Mouse (Mus musculus) heart, embryonic 14.5 days (tissue): ENCODE data around the gene Psen1. TPM values are rescaled to one million over a fixed set of nuclear protein-coding genes. Genes with fewer than 3 reads are reported as not detected.

ENCODE experiments used
- ATAC-seq: fragments of 200-750 bp; cut with Nextera tagmentation; 2 replicates; pipeline ENCODE4 v1.8.0; 2017; ENCODE audit warnings: low read depth, moderate TSS enrichment; ENCODE audit not compliant: insufficient number of reproducible peaks, insufficient read depth, low FRiP score
- H3K27ac ChIP-seq, 2 experiments: fragments of 200-500 bp in 1 of 2; fragments of 300-500 bp in 1 of 2; sonication (generic) in 1 of 2; replicated peaks in 1 of 2; 2 replicates each; pipeline ENCODE4 v1.5.1; 2012 to 2014; ENCODE audit warnings: low read depth in 2 of 2, low read length in 2 of 2, control low read depth in 1 of 2, mild to moderate bottlenecking in 1 of 2, mixed read lengths in 1 of 2; ENCODE audit not compliant: control insufficient read depth in 1 of 2, insufficient read depth in 1 of 2
- H3K27me3 ChIP-seq: fragments of 300-500 bp; sonication (generic); 2 replicates; pipeline ENCODE4 v1.6.1; 2014; ENCODE audit warnings: mild to moderate bottlenecking, low read length, control low read depth; ENCODE audit not compliant: control insufficient read depth, insufficient read depth
- H3K36me3 ChIP-seq: fragments of 300-500 bp; sonication (generic); 2 replicates; pipeline ENCODE4 v1.6.1; 2014; ENCODE audit warnings: mild to moderate bottlenecking, control low read depth, low read length, mixed read lengths; ENCODE audit not compliant: control insufficient read depth, insufficient read depth
- H3K4me1 ChIP-seq, 2 experiments: fragments of 200-500 bp in 1 of 2; fragments of 300-500 bp in 1 of 2; sonication (generic) in 1 of 2; 2 replicates each; pipeline ENCODE4 v1.6.1; 2012 to 2014; ENCODE audit warnings: low read length in 2 of 2, control low read depth in 1 of 2, mixed read lengths in 1 of 2; ENCODE audit not compliant: control insufficient read depth in 2 of 2, insufficient read depth in 2 of 2
- H3K4me2 ChIP-seq: fragments of 300-500 bp; sonication (generic); 2 replicates; pipeline ENCODE4 v1.6.1; 2014; ENCODE audit warnings: mild to moderate bottlenecking, low read length
- H3K4me3 ChIP-seq, 2 experiments: fragments of 200-500 bp in 1 of 2; fragments of 300-500 bp in 1 of 2; sonication (generic) in 1 of 2; 2 replicates each; pipeline ENCODE4 v1.5.1; 2012 to 2014; ENCODE audit warnings: low read length in 2 of 2, mild to moderate bottlenecking in 2 of 2, control low read depth in 1 of 2, low read depth in 1 of 2, moderate library complexity in 1 of 2; ENCODE audit not compliant: control insufficient read depth in 1 of 2, insufficient read depth in 1 of 2
- H3K9ac ChIP-seq: fragments of 300-500 bp; sonication (generic); 2 replicates; pipeline ENCODE4 v1.6.1; 2014; ENCODE audit warnings: mild to moderate bottlenecking, low read length
- H3K9me3 ChIP-seq: fragments of 300-500 bp; sonication (generic); 2 replicates; pipeline ENCODE4 v1.6.1; 2016; ENCODE audit warnings: low read length, control low read depth; ENCODE audit not compliant: control insufficient read depth
- WGBS: fragments of 180-500 bp; shearing (Covaris S2); extraction: QIAGEN DNeasy Blood & Tissue Kit; methylation state at CpG from one replicate; pipeline ENCODE4 v1.1.7; 2014; 5-methylcytosine and 5-hydroxymethylcytosine counted together
- polyA plus RNA-seq: library from polyadenylated mRNA; unstranded; fragments of >200 nt; fragmentation: Nextera tagmentation; extraction: Ambion mirVana; gene quantifications from 2 replicates; pipeline ENCODE4 v1.2.1, GENCODE M21; 2014

Psen1 gene
- polyA plus RNA-seq = 48.9 and 50.8 TPM in 2 replicates

DNA sequence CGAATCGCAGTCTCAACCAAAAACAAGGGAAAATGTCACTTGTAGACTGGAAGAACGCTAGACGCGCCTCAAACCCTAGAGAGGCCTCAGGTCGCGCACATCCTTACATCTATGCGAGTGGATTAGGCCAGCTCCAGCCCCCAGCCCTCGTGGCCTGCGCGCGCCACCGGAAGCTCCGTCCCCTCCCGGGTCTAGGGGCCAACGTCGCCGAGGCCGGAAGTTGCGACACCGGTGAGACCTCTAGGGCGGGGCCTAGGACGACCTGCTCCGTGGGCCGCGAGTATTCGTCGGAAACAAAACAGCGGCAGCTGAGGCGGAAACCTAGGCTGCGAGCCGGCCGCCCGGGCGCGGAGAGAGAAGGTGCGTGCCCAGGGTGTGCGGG, at the start of gene Psen1:
Psen1 (plus strand) TSS at position 219 of the 382 bp plus-strand sequence.
- Histone ChIP-seq H3K36me3 (peaks cover 7% of the 10 kb centered on the region), H3K27me3 (no peaks in the 10 kb centered on the region), H3K9me3 (no peaks in the 10 kb centered on the region), H3K4me1 (peaks cover 2 to 10% of the 10 kb centered on the region in 2 experiments; a peak in 3 of 4 replicates), H3K27ac (peak within 1 kb of the TSS; percentile 73 to 90), H3K4me2 (peak within 1 kb of the TSS; percentile 82), H3K4me3 (peak within 1 kb of the TSS; percentile 75 to 99), H3K9ac (peak within 1 kb of the TSS; percentile 94)
- under 1% methylated on average over 38 of the region's 38 CpGs for WGBS
- ATAC-seq = peak; percentile 95

- H3K9me3 ChIP-seq = no peaks in the 10 kb centered on the region
- no peak overlapping the region for H3K9ac ChIP-seq
- no peak overlapping the region for H3K4me3 ChIP-seq
- no peaks in the 10 kb centered on the region for H3K27me3 ChIP-seq
- no peak overlapping the region for H3K4me2 ChIP-seq
- H3K27ac ChIP-seq = no peak overlapping the region
- ATAC-seq = no peak
- 91% methylated on average over 2 of the region's 2 CpGs for WGBS
- peaks cover 0 to 4% of the 10 kb centered on the region in 2 experiments; a peak in 2 of 4 replicates for H3K4me1 ChIP-seq
- H3K36me3 ChIP-seq = peaks cover 66% of the 10 kb centered on the region
Observed at GRCm38 (mm10) chr12:83641233-83641632, 46.7 kb upstream of the Psen1 start.

- WGBS = 81% methylated on average over 1 of the region's 1 CpGs
- no peaks in the 10 kb centered on the region for H3K4me1 ChIP-seq
- H3K9me3 ChIP-seq = no peaks in the 10 kb centered on the region
- H3K4me3 ChIP-seq = no peak overlapping the region
- no peak overlapping the region for H3K27ac ChIP-seq
- peaks cover 66% of the 10 kb centered on the region for H3K36me3 ChIP-seq
- no peak overlapping the region for H3K4me2 ChIP-seq
- ATAC-seq = no peak
- H3K9ac ChIP-seq = no peak overlapping the region
- H3K27me3 ChIP-seq = no peaks in the 10 kb centered on the region
Observed at GRCm38 (mm10) chr12:83643116-83643515, 44.8 kb upstream of the Psen1 start.

DNA sequence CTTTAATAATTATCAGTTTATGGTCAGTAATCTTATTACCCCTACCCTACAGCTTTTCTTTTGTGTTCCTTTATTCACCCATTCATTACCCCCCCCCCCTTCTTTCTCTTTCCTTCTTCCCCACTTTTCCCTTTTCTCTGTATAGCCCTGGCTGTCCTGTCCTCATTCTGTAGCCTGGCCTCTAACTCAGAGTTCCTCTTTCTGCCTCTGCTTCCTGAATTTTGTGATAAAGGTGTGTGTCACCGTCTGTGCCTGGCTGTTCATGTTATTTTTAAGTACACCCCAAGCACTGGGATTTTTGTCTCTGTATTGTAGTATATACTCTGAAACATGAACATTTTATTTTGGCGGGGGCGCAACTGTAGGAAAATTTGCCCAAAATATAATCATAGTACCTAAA, 37.6 kb upstream of the Psen1 start:
- 71% methylated on average over 3 of the region's 3 CpGs for WGBS
- H3K4me3 ChIP-seq = no peak overlapping the region
- no peak overlapping the region for H3K9ac ChIP-seq
- no peaks in the 10 kb centered on the region for H3K4me1 ChIP-seq
- no peak overlapping the region for H3K4me2 ChIP-seq
- no peak for ATAC-seq
- H3K36me3 ChIP-seq = peaks cover 89% of the 10 kb centered on the region
- H3K9me3 ChIP-seq = no peaks in the 10 kb centered on the region
- no peak overlapping the region for H3K27ac ChIP-seq
- H3K27me3 ChIP-seq = no peaks in the 10 kb centered on the region

DNA sequence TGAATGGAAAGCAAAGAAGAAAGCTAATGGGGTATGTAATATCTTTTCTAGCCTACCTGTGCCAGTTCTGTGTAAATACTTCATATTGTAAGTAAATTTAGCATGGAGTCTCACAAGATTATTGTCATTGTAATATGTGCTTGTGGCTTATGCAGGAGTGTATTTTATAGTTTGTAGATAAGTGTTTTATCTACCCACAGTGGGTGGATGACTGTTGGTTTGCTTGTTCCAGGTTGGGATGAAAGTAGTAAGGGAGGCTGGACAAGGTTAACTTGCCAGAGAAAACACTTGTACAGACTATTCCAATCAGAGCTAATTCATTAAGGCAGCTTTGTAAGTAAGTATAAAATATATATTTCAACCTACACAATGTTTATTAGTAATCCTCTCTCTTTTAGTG, 36.5 kb upstream of the Psen1 start:
- ATAC-seq = no peak
- no peak overlapping the region for H3K4me3 ChIP-seq
- H3K27ac ChIP-seq = no peak overlapping the region
- no peaks in the 10 kb centered on the region for H3K27me3 ChIP-seq
- no peaks in the 10 kb centered on the region for H3K9me3 ChIP-seq
- no peaks in the 10 kb centered on the region for H3K4me1 ChIP-seq
- no peak overlapping the region for H3K9ac ChIP-seq
- no peak overlapping the region for H3K4me2 ChIP-seq
- H3K36me3 ChIP-seq = peaks cover 90% of the 10 kb centered on the region

DNA sequence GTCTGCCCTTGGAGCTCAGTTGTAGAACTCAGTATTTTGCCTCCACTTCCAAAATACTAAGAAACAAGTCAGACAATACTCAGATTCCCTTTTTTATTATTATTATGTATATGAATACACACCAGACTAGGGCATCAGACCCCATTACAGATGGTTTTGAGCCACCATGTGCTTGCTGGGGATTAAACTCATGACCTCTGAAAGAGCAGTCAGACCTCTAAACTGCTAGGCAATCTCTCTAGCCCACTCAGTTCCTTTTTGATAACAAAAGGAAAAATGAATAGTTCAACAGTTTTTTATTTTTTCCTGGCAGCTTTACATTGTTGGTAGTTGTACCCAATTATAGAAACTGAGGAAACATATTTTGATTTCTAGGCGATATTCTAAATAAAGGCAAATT, 2.5 kb upstream of the Psen1 start:
- Histone ChIP-seq H3K4me2 (no peak overlapping the region), H3K4me1 (peaks cover 2 to 10% of the 10 kb centered on the region in 2 experiments; a peak in 3 of 4 replicates), H3K4me3 (no peak overlapping the region), H3K36me3 (peaks cover 29% of the 10 kb centered on the region), H3K27me3 (no peaks in the 10 kb centered on the region), H3K9ac (no peak overlapping the region), H3K9me3 (no peaks in the 10 kb centered on the region), H3K27ac (no peak overlapping the region)
- whole genome bisulfite sequencing = 88% methylated on average over 1 of the region's 1 CpGs
- no peak for ATAC-seq

GRCm38 (mm10) chr12:83686575-83687350, 1.2 kb upstream of the Psen1 start:
- peaks cover 2 to 10% of the 10 kb centered on the region in 2 experiments; a peak in 3 of 4 replicates for H3K4me1 ChIP-seq
- H3K27ac ChIP-seq = peak overlapping the region in 1 of 2 experiments; percentile 12; a peak in 1 of 4 replicates
- H3K9me3 ChIP-seq = no peaks in the 10 kb centered on the region
- no peak for ATAC-seq
- peaks cover 17% of the 10 kb centered on the region for H3K36me3 ChIP-seq
- H3K9ac ChIP-seq = no peak overlapping the region
- H3K4me3 ChIP-seq = no peak overlapping the region
- WGBS = 87% methylated on average over 9 of the region's 9 CpGs
- no peak overlapping the region for H3K4me2 ChIP-seq
- no peaks in the 10 kb centered on the region for H3K27me3 ChIP-seq
